Mouse (Mus musculus) spleen, adult 2 months (tissue): Measurements from ENCODE around the gene Shkbp1.

Source experiments
- CTCF ChIP-seq: fragments of 200-500 bp; IDR thresholded peaks from 2 replicates; pipeline ENCODE4 v1.5.1; 2011; ENCODE audit warnings: mild to moderate bottlenecking, inconsistent platforms; ENCODE audit not compliant: insufficient read depth, insufficient read length, insufficient replicate concordance; ENCODE audit errors: extremely low read depth
- POLR2A ChIP-seq: fragments of 200-500 bp; IDR thresholded peaks from 2 replicates; pipeline ENCODE4 v1.6.1; 2011; ENCODE audit warnings: low read depth, low read length, inconsistent platforms

- no peak for TF ChIP-seq CTCF
- TF ChIP-seq POLR2A, result no peak
These were observed 35.6 kb upstream of the Shkbp1 start for GRCm38 (mm10) chr7:27391416-27391815.
